Mouse (Mus musculus) induced T-regulatory cell, adult 2 months (primary cell): ENCODE measurements around the gene Snx6.
"Not testable (repeated sequence)": the region's sequence is repeated elsewhere in the genome, so short reads cannot be mapped to it uniquely, and the experiment has no call there.

Source experiments
- DNase-seq: peaks from one replicate; pipeline ENCODE4 v3.0.0-alpha.2; 2012; ENCODE audit warnings: low read depth

Snx6 gene

DNA sequence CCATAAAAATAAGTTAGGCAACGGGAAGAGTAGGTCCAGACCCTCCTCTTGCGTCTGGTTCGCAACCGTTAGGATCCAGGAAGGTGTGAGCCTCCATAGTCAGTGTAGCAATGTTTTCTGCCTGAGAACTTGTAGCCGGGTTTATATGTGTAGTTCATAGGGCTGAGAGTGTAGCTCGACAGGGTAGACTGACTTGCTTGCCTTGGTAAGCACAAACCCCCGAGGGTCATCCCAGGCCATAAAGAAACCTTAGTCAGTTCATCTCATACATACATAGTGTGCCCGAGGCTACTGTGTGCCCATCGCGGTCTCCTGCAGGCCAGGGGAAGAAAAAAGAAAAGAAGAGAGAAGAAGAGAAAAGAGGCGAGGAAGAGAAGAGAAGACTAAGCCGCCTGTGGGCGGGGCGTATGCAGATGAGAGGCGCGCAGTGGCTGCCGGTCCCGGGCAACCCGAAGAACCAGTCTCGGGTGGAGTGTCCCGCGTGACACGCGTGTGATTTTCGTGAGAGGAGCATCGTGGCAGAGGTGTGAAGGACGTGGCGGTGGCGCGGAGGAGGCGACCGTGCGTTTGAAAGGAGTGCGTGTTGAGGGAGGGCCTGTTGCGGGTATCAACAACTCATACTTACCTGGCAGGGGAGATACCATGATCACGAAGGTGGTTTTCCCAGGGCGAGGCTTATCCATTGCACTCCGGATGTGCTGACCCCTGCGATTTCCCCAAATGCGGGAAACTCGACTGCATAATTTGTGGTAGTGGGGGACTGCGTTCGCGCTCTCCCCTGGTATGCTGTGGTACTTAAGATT lies 85.6 kb downstream of the Snx6 start:
- not testable (repeated sequence) for DNase-seq

GRCm38 (mm10) chr12:54699394-54699793 lies 96.1 kb downstream of the Snx6 start:
- DNase-seq, result no peak

DNA sequence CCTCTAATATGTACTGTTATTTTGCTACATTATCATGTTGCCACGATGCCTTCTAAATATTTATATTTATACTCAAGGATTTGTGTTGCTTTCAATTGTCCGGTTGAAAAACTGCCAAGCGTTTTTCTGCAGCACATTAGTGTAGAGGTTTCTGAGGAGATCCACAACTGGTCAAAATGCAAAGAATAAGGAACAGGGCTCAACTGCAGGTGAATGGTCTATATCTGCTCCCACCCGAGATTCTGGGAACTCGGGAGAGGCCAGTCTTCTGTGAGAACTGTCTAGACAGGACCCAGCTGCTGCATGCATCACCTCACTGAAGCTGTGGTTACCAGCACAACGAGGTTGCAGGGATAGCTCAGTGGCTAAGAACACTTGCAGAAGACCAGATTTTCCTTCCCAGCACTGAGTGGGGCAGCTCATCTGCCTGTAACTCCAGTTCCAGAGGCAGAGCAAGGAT lies 97.7 kb downstream of the Snx6 start:
- DNase-seq, result no peak

DNA sequence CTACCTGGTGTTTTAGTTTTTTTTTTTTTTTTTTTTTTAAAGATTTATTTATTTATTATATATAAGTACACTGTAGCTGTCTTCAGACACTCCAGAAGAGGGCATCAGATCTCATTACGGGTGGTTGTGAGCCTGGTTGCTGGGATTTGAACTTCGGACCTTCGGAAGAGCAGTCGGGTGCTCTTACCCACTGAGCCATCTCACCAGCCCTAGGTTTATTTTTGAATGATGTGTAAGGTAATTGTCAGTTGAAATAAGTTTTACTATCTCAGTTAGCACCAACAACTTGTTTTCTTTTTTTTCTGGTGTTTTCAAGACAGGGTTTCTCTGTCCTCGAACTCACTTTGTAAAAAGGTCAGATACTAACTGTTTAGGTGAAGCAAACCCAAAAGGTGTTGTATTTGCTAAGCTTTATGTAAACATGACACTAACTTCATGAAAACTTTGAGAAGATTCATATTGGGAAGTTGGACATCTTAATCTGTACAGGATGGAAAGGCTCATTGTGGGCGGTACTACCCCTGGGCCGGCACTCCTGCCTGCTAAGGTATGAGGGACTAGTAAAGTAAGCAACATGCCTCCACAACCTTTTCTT lies 98.4 kb downstream of the Snx6 start:
- DNase-seq, result peak; percentile 84
